Mouse (Mus musculus) kidney, adult 2 months (tissue): ENCODE results near the gene Prdm16.

Source experiments
- CTCF ChIP-seq: fragments of 200-500 bp; conservative IDR thresholded peaks from 2 replicates; pipeline ENCODE4 v1.5.1; 2011; ENCODE audit warnings: low read depth, mild to moderate bottlenecking, control low read depth, low read length, moderate library complexity, mixed read lengths; ENCODE audit not compliant: insufficient read depth, insufficient read length
- POLR2A ChIP-seq: fragments of 200-500 bp; IDR thresholded peaks from one replicate; pipeline ENCODE4 v1.6.1; 2011; ENCODE audit warnings: low read depth, low read length, control low read depth

DNA sequence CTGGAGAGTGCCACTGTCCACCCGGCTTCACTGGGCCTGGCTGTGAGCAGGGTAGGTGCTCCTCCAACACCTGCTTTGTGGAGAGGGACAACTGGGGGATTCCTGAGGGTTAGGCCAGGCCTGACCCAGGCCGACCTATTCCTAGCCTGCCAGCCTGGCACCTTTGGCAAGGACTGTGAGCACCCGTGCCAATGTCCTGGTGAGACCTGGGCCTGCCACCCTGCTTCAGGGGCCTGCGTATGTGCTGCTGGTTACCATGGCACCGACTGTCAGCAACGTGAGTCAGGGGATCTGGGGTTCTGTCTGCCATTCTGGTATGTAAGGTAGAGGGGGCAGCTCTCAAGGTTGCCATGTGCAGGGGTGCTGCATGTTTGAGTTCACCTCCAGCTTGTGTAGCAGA, 369.2 kb downstream of the Prdm16 start:
- no peak for TF ChIP-seq CTCF
- TF ChIP-seq POLR2A, result no peak
